ENCODE assay signal across 9 mouse cellular contexts in genomic region chr10:31742443-31743057, GRCm38 (mm10).
DNase-seq lines count a peak whose midpoint lies in the region; ATAC-seq lines count a peak whose summit lies in the region.
"Had no signal": no experiment of that assay in that cellular context is flagged by ENCODE, and none has a peak within 500 bp of the region (broad histone marks: within the 10 kb centered on the region; RNA-seq: fewer than 3 reads in every experiment).

No protein-coding gene starts in this region.

- peak; percentile 78 for DNase-seq in NIH3T3 (ENCODE audit: low read depth)
- DNase-seq in c-Kit-positive CD71-negative TER-119-negative erythroid progenitor cells, embryonic 14.5 days (ENCODE audit: low read depth) = peak; percentile 25
- peak; percentile 66 for DNase-seq in forebrain, embryonic 10.5 days (ENCODE audit: extremely low spot score, low spot score)
- DNase-seq in hindbrain, embryonic 14.5 days (ENCODE audit: low spot score) = peak; percentile 87
- peak; percentile 73 to 74 for DNase-seq in layer of hippocampus, postnatal 10 days (ENCODE audit: low spot score in 2 of 2)
- peak; percentile 71 for DNase-seq in lung, postnatal 10 days
- peak; percentile 64 to 77 for DNase-seq in right cerebral cortex, adult 2 months (ENCODE audit: low spot score in 2 of 2)
- no peak for DNase-seq in B cell, adult 2 months

- H3K4me3 ChIP-seq in forebrain, embryonic 10.5 days = no peak overlapping the region
- H3K4me3 ChIP-seq in hindbrain, embryonic 14.5 days (replicated peaks; ENCODE audit: low read length) = no peak overlapping the region

- WGBS in forebrain, embryonic 10.5 days = 29% methylated on average over 5 of the region's 5 CpGs
- WGBS in hindbrain, embryonic 14.5 days = 21% methylated on average over 5 of the region's 5 CpGs

- no peaks in the 10 kb centered on the region for H3K27me3 ChIP-seq in forebrain, embryonic 10.5 days (ENCODE audit: poor library complexity, severe bottlenecking)
- H3K27me3 ChIP-seq in hindbrain, embryonic 14.5 days (ENCODE audit: control insufficient read depth, insufficient read depth, low read length) = no peaks in the 10 kb centered on the region

- H3K9me3 ChIP-seq in forebrain, embryonic 10.5 days = no peaks in the 10 kb centered on the region
- H3K9me3 ChIP-seq in hindbrain, embryonic 14.5 days (ENCODE audit: control insufficient read depth, low read length) = no peaks in the 10 kb centered on the region

- no peak overlapping the region for H3K27ac ChIP-seq in forebrain, embryonic 10.5 days
- no peak overlapping the region for H3K27ac ChIP-seq in hindbrain, embryonic 14.5 days
- H3K27ac ChIP-seq: macrophage had no signal

- no peak overlapping the region for H3K4me2 ChIP-seq in hindbrain, embryonic 14.5 days (replicated peaks)

- H3K36me3 ChIP-seq in forebrain, embryonic 10.5 days (replicated peaks) = no peaks in the 10 kb centered on the region
- H3K36me3 ChIP-seq in hindbrain, embryonic 14.5 days (replicated peaks; ENCODE audit: control insufficient read depth, insufficient read depth) = no peaks in the 10 kb centered on the region

- H3K4me1 ChIP-seq in forebrain, embryonic 10.5 days = no peaks in the 10 kb centered on the region
- H3K4me1 ChIP-seq in hindbrain, embryonic 14.5 days (replicated peaks; ENCODE audit: control insufficient read depth, insufficient read depth, low read length) = no peaks in the 10 kb centered on the region

- peak; percentile 91 for ATAC-seq in hindbrain, embryonic 14.5 days (ENCODE audit: low FRiP score)

- no peak overlapping the region for H3K9ac ChIP-seq in hindbrain, embryonic 14.5 days

Comparison
In these comparisons a context has a peak if more than half of its experiments do, and no peak if none do; other contexts are left out.
1. DNase-seq: peak in NIH3T3 (single experiment), c-Kit-positive CD71-negative TER-119-negative erythroid progenitor cells, embryonic 14.5 days (single experiment), forebrain, embryonic 10.5 days (single experiment), hindbrain, embryonic 14.5 days (single experiment), layer of hippocampus, postnatal 10 days (2 of 2), lung, postnatal 10 days (single experiment) and right cerebral cortex, adult 2 months (2 of 2); none in B cell, adult 2 months (0 of 2).